Mouse (Mus musculus) forebrain, embryonic 12.5 days (tissue): ENCODE results near the gene Trim11. TPM values are rescaled to one million over a fixed set of nuclear protein-coding genes. Genes with fewer than 3 reads are reported as not detected.

Source experiments
- ATAC-seq: fragments of 200-750 bp; cut with Nextera tagmentation; 2 replicates; pipeline ENCODE4 v1.8.0; 2017; ENCODE audit warnings: moderate TSS enrichment; ENCODE audit not compliant: low FRiP score
- H3K27ac ChIP-seq: fragments of 300-500 bp; sonication (generic); 2 replicates; pipeline ENCODE4 v1.5.1; 2016; ENCODE audit warnings: mild to moderate bottlenecking
- H3K27me3 ChIP-seq: fragments of 300-500 bp; sonication (generic); 2 replicates; pipeline ENCODE4 v1.6.1; 2016; ENCODE audit warnings: mild to moderate bottlenecking
- H3K36me3 ChIP-seq: fragments of 300-500 bp; sonication (generic); replicated peaks from 2 replicates; pipeline ENCODE4 v1.6.1; 2016; ENCODE audit warnings: mild to moderate bottlenecking
- H3K4me1 ChIP-seq: fragments of 300-500 bp; sonication (generic); 2 replicates; pipeline ENCODE4 v1.6.1; 2016
- H3K4me2 ChIP-seq: fragments of 300-500 bp; sonication (generic); 2 replicates; pipeline ENCODE4 v1.6.1; 2016; ENCODE audit warnings: mild to moderate bottlenecking, moderate library complexity
- H3K4me3 ChIP-seq: fragments of 300-500 bp; sonication (generic); replicated peaks from 2 replicates; pipeline ENCODE4 v1.5.1; 2016; ENCODE audit warnings: mild to moderate bottlenecking
- H3K9ac ChIP-seq: fragments of 300-500 bp; sonication (generic); 2 replicates; pipeline ENCODE4 v1.6.1; 2016; ENCODE audit warnings: mild to moderate bottlenecking
- H3K9me3 ChIP-seq: fragments of 300-500 bp; sonication (generic); 2 replicates; pipeline ENCODE4 v1.6.1; 2016
- WGBS: fragments of 180-500 bp; shearing (Covaris S2); methylation state at CpG from one replicate; pipeline ENCODE4 v1.1.7; 2016; 5-methylcytosine and 5-hydroxymethylcytosine counted together
- polyA plus RNA-seq: library from polyadenylated mRNA; unstranded; fragments of >200 nt; fragmentation: Nextera tagmentation; extraction: Ambion mirVana; gene quantifications from 2 replicates; pipeline ENCODE4 v1.2.1, GENCODE M21; 2016

The Trim11 gene
- polyA plus RNA-seq, 1 experiment from 2014 or later, result 20.9 TPM

- Histone ChIP-seq H3K4me1 (peaks cover 10% of the 10 kb centered on the region), H3K4me2 (no peak overlapping the region), H3K4me3 (no peak overlapping the region), H3K27ac (no peak overlapping the region), H3K36me3 (peaks cover 25% of the 10 kb centered on the region), H3K9me3 (no peaks in the 10 kb centered on the region), H3K9ac (no peak overlapping the region), H3K27me3 (no peaks in the 10 kb centered on the region)
- no peak for ATAC-seq
- WGBS, result 92% methylated on average over 3 of the region's 3 CpGs
Observed at GRCm38 (mm10) chr11:58971796-58972195, 6.1 kb upstream of the Trim11 start.

GRCm38 (mm10) chr11:58974414-58974813 is 3.5 kb upstream of the Trim11 start:
- Histone ChIP-seq H3K9me3 (no peaks in the 10 kb centered on the region), H3K27me3 (no peaks in the 10 kb centered on the region), H3K4me3 (no peak overlapping the region), H3K36me3 (peaks cover 25% of the 10 kb centered on the region), H3K4me2 (no peak overlapping the region), H3K9ac (no peak overlapping the region), H3K4me1 (peaks cover 24% of the 10 kb centered on the region), H3K27ac (no peak overlapping the region)
- WGBS, result 92% methylated on average over 3 of the region's 3 CpGs
- no peak for ATAC-seq

- peak overlapping the region; percentile 99 for H3K4me2 ChIP-seq
- ATAC-seq, result no peak
- no peaks in the 10 kb centered on the region for H3K27me3 ChIP-seq
- peaks cover 8% of the 10 kb centered on the region for H3K36me3 ChIP-seq
- H3K4me3 ChIP-seq, result peak overlapping the region; percentile 92
- H3K27ac ChIP-seq, result peak overlapping the region; percentile 75; the same call in 1 of the 2 replicates
- H3K9ac ChIP-seq, result peak overlapping the region; percentile 94
- WGBS, result under 1% methylated on average over 29 of the region's 29 CpGs
- peaks cover 42% of the 10 kb centered on the region for H3K4me1 ChIP-seq
- no peaks in the 10 kb centered on the region for H3K9me3 ChIP-seq
Observed at GRCm38 (mm10) chr11:58977150-58977549, 743 bp upstream of the Trim11 start.

- WGBS, result under 1% methylated on average over 21 of the region's 21 CpGs
- Histone ChIP-seq H3K9ac (peak overlapping the region; percentile 94), H3K36me3 (peaks cover 13% of the 10 kb centered on the region), H3K9me3 (no peaks in the 10 kb centered on the region), H3K4me3 (peak overlapping the region; percentile 92), H3K4me1 (peaks cover 42% of the 10 kb centered on the region), H3K27me3 (no peaks in the 10 kb centered on the region), H3K4me2 (peak overlapping the region; percentile 99), H3K27ac (peak overlapping the region; percentile 75)
- ATAC-seq, result peak; percentile 52; the same call in 1 of the 2 replicates
Observed at GRCm38 (mm10) chr11:58977607-58978026, 276 bp upstream of the Trim11 start.

GRCm38 (mm10) chr11:58978706-58979030 is 775 bp downstream of the Trim11 start:
- Histone ChIP-seq H3K4me2 (peak overlapping the region; percentile 99), H3K27me3 (no peaks in the 10 kb centered on the region), H3K36me3 (peaks cover 20% of the 10 kb centered on the region), H3K4me3 (peak overlapping the region; percentile 92), H3K27ac (no peak overlapping the region), H3K4me1 (peaks cover 42% of the 10 kb centered on the region), H3K9ac (peak overlapping the region; percentile 94), H3K9me3 (no peaks in the 10 kb centered on the region)
- ATAC-seq, result no peak
- WGBS, result 3% methylated on average over 5 of the region's 5 CpGs

- H3K27me3 ChIP-seq, result no peaks in the 10 kb centered on the region
- ATAC-seq, result no peak
- H3K4me3 ChIP-seq, result peak overlapping the region; percentile 92
- peak overlapping the region; percentile 94 for H3K9ac ChIP-seq
- H3K4me1 ChIP-seq, result peaks cover 42% of the 10 kb centered on the region
- no peak overlapping the region for H3K27ac ChIP-seq
- H3K4me2 ChIP-seq, result peak overlapping the region; percentile 99
- H3K9me3 ChIP-seq, result no peaks in the 10 kb centered on the region
- peaks cover 26% of the 10 kb centered on the region for H3K36me3 ChIP-seq
- 92% methylated on average over 3 of the region's 3 CpGs for WGBS
Observed at GRCm38 (mm10) chr11:58979183-58979582, 1.3 kb downstream of the Trim11 start.

GRCm38 (mm10) chr11:58979661-58980060 is 1.8 kb downstream of the Trim11 start:
- Histone ChIP-seq H3K36me3 (peaks cover 29% of the 10 kb centered on the region), H3K4me2 (peak overlapping the region; percentile 99), H3K9me3 (no peaks in the 10 kb centered on the region), H3K4me1 (peaks cover 42% of the 10 kb centered on the region), H3K9ac (peak overlapping the region; percentile 94), H3K27ac (no peak overlapping the region), H3K4me3 (peak overlapping the region; percentile 92), H3K27me3 (no peaks in the 10 kb centered on the region)
- WGBS, result 86% methylated on average over 7 of the region's 7 CpGs
- ATAC-seq, result no peak

GRCm38 (mm10) chr11:58980381-58980990 is 2.6 kb downstream of the Trim11 start:
- no peaks in the 10 kb centered on the region for H3K27me3 ChIP-seq
- peaks cover 35% of the 10 kb centered on the region for H3K36me3 ChIP-seq
- WGBS, result 68% methylated on average over 5 of the region's 5 CpGs
- H3K27ac ChIP-seq, result no peak overlapping the region
- H3K4me3 ChIP-seq, result no peak overlapping the region
- ATAC-seq, result no peak
- H3K9me3 ChIP-seq, result no peaks in the 10 kb centered on the region
- H3K9ac ChIP-seq, result no peak overlapping the region
- no peak overlapping the region for H3K4me2 ChIP-seq
- H3K4me1 ChIP-seq, result peaks cover 39% of the 10 kb centered on the region

GRCm38 (mm10) chr11:58981541-58982447 is 3.9 kb downstream of the Trim11 start:
- no peak overlapping the region for H3K4me3 ChIP-seq
- H3K27me3 ChIP-seq, result no peaks in the 10 kb centered on the region
- WGBS, result 72% methylated on average over 14 of the region's 14 CpGs
- peaks cover 48% of the 10 kb centered on the region for H3K36me3 ChIP-seq
- ATAC-seq, result no peak
- H3K9ac ChIP-seq, result no peak overlapping the region
- no peak overlapping the region for H3K27ac ChIP-seq
- H3K9me3 ChIP-seq, result no peaks in the 10 kb centered on the region
- H3K4me1 ChIP-seq, result peaks cover 32% of the 10 kb centered on the region
- H3K4me2 ChIP-seq, result no peak overlapping the region

GRCm38 (mm10) chr11:58982471-58983097 is 4.7 kb downstream of the Trim11 start:
- peaks cover 28% of the 10 kb centered on the region for H3K4me1 ChIP-seq
- H3K9ac ChIP-seq, result no peak overlapping the region
- ATAC-seq, result no peak
- no peak overlapping the region for H3K4me2 ChIP-seq
- H3K27me3 ChIP-seq, result no peaks in the 10 kb centered on the region
- 92% methylated on average over 18 of the region's 18 CpGs for WGBS
- H3K4me3 ChIP-seq, result no peak overlapping the region
- no peak overlapping the region for H3K27ac ChIP-seq
- no peaks in the 10 kb centered on the region for H3K9me3 ChIP-seq
- peaks cover 55% of the 10 kb centered on the region for H3K36me3 ChIP-seq

- no peak overlapping the region for H3K27ac ChIP-seq
- 92% methylated on average over 6 of the region's 6 CpGs for WGBS
- ATAC-seq, result no peak
- H3K9me3 ChIP-seq, result no peaks in the 10 kb centered on the region
- no peak overlapping the region for H3K4me2 ChIP-seq
- no peak overlapping the region for H3K9ac ChIP-seq
- H3K36me3 ChIP-seq, result peaks cover 68% of the 10 kb centered on the region
- no peaks in the 10 kb centered on the region for H3K27me3 ChIP-seq
- no peak overlapping the region for H3K4me3 ChIP-seq
- peaks cover 24% of the 10 kb centered on the region for H3K4me1 ChIP-seq
Observed at GRCm38 (mm10) chr11:58983691-58984341, 5.9 kb downstream of the Trim11 start.

- no peak for ATAC-seq
- Histone ChIP-seq H3K4me2 (no peak overlapping the region), H3K4me3 (no peak overlapping the region), H3K9me3 (no peaks in the 10 kb centered on the region), H3K27ac (no peak overlapping the region), H3K27me3 (no peaks in the 10 kb centered on the region), H3K36me3 (peaks cover 76% of the 10 kb centered on the region), H3K9ac (no peak overlapping the region), H3K4me1 (peaks cover 15% of the 10 kb centered on the region)
- WGBS, result 94% methylated on average over 7 of the region's 7 CpGs
Observed at GRCm38 (mm10) chr11:58984657-58985056, 6.8 kb downstream of the Trim11 start.
